In the genomic region with DNA sequence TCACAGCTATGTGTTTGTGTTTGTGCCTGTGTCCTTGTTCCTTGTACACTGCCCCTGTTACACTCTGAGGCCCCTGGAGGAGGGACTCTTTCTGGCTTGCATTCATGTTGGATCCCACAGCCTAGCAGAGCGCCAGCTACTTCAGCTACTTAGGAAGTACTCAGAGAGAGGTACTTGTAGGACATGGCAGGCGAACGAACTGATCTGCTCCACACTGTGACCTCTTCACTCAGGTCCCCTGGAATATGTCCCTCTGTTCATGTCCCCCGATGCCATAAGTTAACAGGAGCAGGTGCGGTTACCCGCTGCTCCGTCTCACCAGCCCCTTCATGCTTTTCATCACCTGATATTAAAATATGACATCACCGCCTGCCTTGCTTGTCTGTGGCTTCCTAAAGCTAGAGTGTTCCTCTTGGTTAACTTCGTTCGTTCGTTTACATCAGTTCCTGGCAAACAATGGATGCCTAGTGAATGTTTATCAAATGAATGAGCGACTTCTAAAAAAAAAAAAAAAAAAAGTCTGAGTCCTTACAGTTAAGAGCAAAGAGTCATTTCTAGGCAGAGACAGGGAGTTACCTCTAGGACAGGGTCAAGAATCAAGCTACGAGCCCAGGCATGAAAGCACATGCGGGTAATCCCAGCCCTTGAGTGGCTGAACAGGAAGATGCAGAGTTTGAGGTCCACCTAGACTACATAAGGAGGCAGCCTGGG, we compare ENCODE assay signal across 21 mouse cellular contexts. TPM values are rescaled to one million over a fixed set of nuclear protein-coding genes. Genes with fewer than 3 reads are reported as not detected.
DNase-seq lines count a peak whose midpoint lies in the region; ATAC-seq and TF ChIP-seq lines count a peak whose summit lies in the region.
"Had no signal": no experiment of that assay in that cellular context is flagged by ENCODE, and none has a peak within 500 bp of the region (broad histone marks: within the 10 kb centered on the region; RNA-seq: fewer than 3 reads in every experiment).

No protein-coding gene starts in this region.

- DNase-seq in lung, embryonic 14.5 days, result no peak
- DNase-seq in lung, postnatal 14 days, result no peak
- peak; percentile 34 to 73 for DNase-seq in kidney, postnatal 25 days
- DNase-seq in thymus, postnatal 4 days, result no peak
- DNase-seq in cerebellum, adult 2 months, result no peak
- DNase-seq: adrenal gland, postnatal 36 days; gastrocnemius, adult 2 months; retina, postnatal 1 day; thymus, postnatal 25 days had no signal

- no peak overlapping the region for H3K4me3 ChIP-seq in lung, embryonic 14.5 days (ENCODE audit: low read depth, low read length)
- H3K4me3 ChIP-seq in heart, embryonic 15.5 days, result no peak overlapping the region
- no peak overlapping the region for H3K4me3 ChIP-seq in forebrain, embryonic 12.5 days (replicated peaks)
- no peak overlapping the region for H3K4me3 ChIP-seq in cerebellum, adult 2 months (replicated peaks; ENCODE audit: insufficient read depth, low read depth, low read length)
- H3K4me3 ChIP-seq: embryonic facial prominence, embryonic 15.5 days; gastrocnemius, adult 2 months; left cerebral cortex, adult 2 months had no signal

- no peaks in the 10 kb centered on the region for H3K27me3 ChIP-seq in lung, embryonic 14.5 days (ENCODE audit: insufficient read depth, low read length)
- no peaks in the 10 kb centered on the region; the same call in 1 of the 2 replicates for H3K27me3 ChIP-seq in heart, embryonic 15.5 days
- H3K27me3 ChIP-seq in forebrain, embryonic 12.5 days, result 0 out of 2 replicates have a peak, but pooled peaks cover 4% of the 10 kb centered on the region
- no peaks in the 10 kb centered on the region for H3K27me3 ChIP-seq in cerebellum, adult 2 months (ENCODE audit: control insufficient read depth, insufficient read depth, low read length)
- H3K27me3 ChIP-seq: embryonic facial prominence, embryonic 15.5 days had no signal

- no peaks in the 10 kb centered on the region for H3K36me3 ChIP-seq in lung, embryonic 14.5 days (ENCODE audit: insufficient read depth)
- H3K36me3 ChIP-seq in heart, embryonic 15.5 days, result no peaks in the 10 kb centered on the region
- no peaks in the 10 kb centered on the region for H3K36me3 ChIP-seq in forebrain, embryonic 12.5 days (replicated peaks)
- H3K36me3 ChIP-seq: embryonic facial prominence, embryonic 15.5 days; G1E had no signal

- no peak for TF ChIP-seq CTCF in lung, embryonic 14.5 days (IDR thresholded peaks at IDR 0.05; ENCODE audit: low read depth)
- no peak for TF ChIP-seq CTCF in cerebellum, adult 2 months (IDR thresholded peaks at IDR 0.05; ENCODE audit: borderline replicate concordance, insufficient read depth, low read depth, low read length)

- no peak for TF ChIP-seq POLR2A in cerebellum, adult 2 months (IDR thresholded peaks at IDR 0.05; ENCODE audit: borderline replicate concordance, insufficient read depth, low read length)

- no peak overlapping the region for H3K4me2 ChIP-seq in lung, embryonic 14.5 days
- H3K4me2 ChIP-seq in heart, embryonic 15.5 days, result peak overlapping the region; percentile 6
- H3K4me2 ChIP-seq in forebrain, embryonic 12.5 days, result no peak overlapping the region
- H3K4me2 ChIP-seq: embryonic facial prominence, embryonic 15.5 days had no signal

- 45% methylated on average over 14 of the region's 14 CpGs for WGBS in lung, embryonic 14.5 days
- 33% methylated on average over 14 of the region's 14 CpGs for whole genome bisulfite sequencing in heart, embryonic 15.5 days
- WGBS in forebrain, embryonic 12.5 days, result 84% methylated on average over 14 of the region's 14 CpGs
- WGBS in cerebellum, adult 2 months, result 78% methylated on average over 14 of the region's 14 CpGs

- no peaks in the 10 kb centered on the region for H3K9me3 ChIP-seq in lung, embryonic 14.5 days (ENCODE audit: low read depth, low read length)
- no peaks in the 10 kb centered on the region for H3K9me3 ChIP-seq in heart, embryonic 15.5 days (replicated peaks)
- no peaks in the 10 kb centered on the region for H3K9me3 ChIP-seq in forebrain, embryonic 12.5 days
- H3K9me3 ChIP-seq: embryonic facial prominence, embryonic 15.5 days; G1E had no signal

- no peak for ATAC-seq in lung, embryonic 14.5 days (ENCODE audit: insufficient read depth)
- peak; percentile 78 for ATAC-seq in heart, embryonic 15.5 days (replicated peaks; ENCODE audit: insufficient number of reproducible peaks, insufficient read depth, low FRiP score, low read depth)
- ATAC-seq in forebrain, embryonic 12.5 days (ENCODE audit: low FRiP score), result no peak
- ATAC-seq: forebrain, embryonic 14.5 days; inflammation-experienced regulatory T-cells, adult 6 months had no signal

- H3K27ac ChIP-seq in lung, embryonic 14.5 days (ENCODE audit: low read depth), result peak overlapping the region; percentile 50; the same call in 1 of the 2 replicates
- peak overlapping the region; percentile 71 for H3K27ac ChIP-seq in heart, embryonic 15.5 days
- H3K27ac ChIP-seq in forebrain, embryonic 12.5 days, result no peak overlapping the region
- H3K27ac ChIP-seq in cerebellum, adult 2 months (ENCODE audit: insufficient read depth, low read length), result no peak overlapping the region
- H3K27ac ChIP-seq: left cerebral cortex, adult 2 months had no signal

- peaks cover 34% of the 10 kb centered on the region for H3K4me1 ChIP-seq in lung, embryonic 14.5 days (ENCODE audit: insufficient read depth)
- peaks cover 67% of the 10 kb centered on the region for H3K4me1 ChIP-seq in heart, embryonic 15.5 days (replicated peaks)
- peaks cover 11% of the 10 kb centered on the region; the same call in 1 of the 2 replicates for H3K4me1 ChIP-seq in forebrain, embryonic 12.5 days
- H3K4me1 ChIP-seq in cerebellum, adult 2 months (ENCODE audit: control insufficient read depth, insufficient read depth, low read length), result no peaks in the 10 kb centered on the region

- H3K9ac ChIP-seq in lung, embryonic 14.5 days, result no peak overlapping the region
- H3K9ac ChIP-seq in heart, embryonic 15.5 days, result no peak overlapping the region
- no peak overlapping the region for H3K9ac ChIP-seq in forebrain, embryonic 12.5 days
- H3K9ac ChIP-seq: embryonic facial prominence, embryonic 15.5 days had no signal

RNA-seq across cellular contexts. Expression of gene Sys1, which starts 3.6 kb away (rescaled TPM):
- polyA plus RNA-seq in lung, embryonic 14.5 days (2014; fragmentation: Nextera tagmentation; extraction: Ambion mirVana), result 65.6 and 68.7 TPM in 2 replicates
- 32.0 and 40.4 TPM in 2 replicates for polyA plus RNA-seq in heart, embryonic 15.5 days (2015; fragmentation: Nextera tagmentation; extraction: Ambion mirVana)
- polyA plus RNA-seq in forebrain, embryonic 12.5 days (2016; fragmentation: Nextera tagmentation; extraction: Ambion mirVana), result 60.5 and 67.4 TPM in 2 replicates
- 73.7 and 75.4 TPM in 2 replicates for polyA plus RNA-seq in cerebellum, adult 2 months (2012; rRNA removed)

RNA-seq across cellular contexts. Expression of gene Gm20458, which starts 7.6 kb away (rescaled TPM):
- polyA plus RNA-seq in lung, embryonic 14.5 days (2014; fragmentation: Nextera tagmentation; extraction: Ambion mirVana), result 14.4 and 14.9 TPM in 2 replicates
- polyA plus RNA-seq in heart, embryonic 15.5 days (2015; fragmentation: Nextera tagmentation; extraction: Ambion mirVana), result 10.5 and 13.5 TPM in 2 replicates
- polyA plus RNA-seq in forebrain, embryonic 12.5 days (2016; fragmentation: Nextera tagmentation; extraction: Ambion mirVana), result 4.7 and 6.2 TPM in 2 replicates
- polyA plus RNA-seq in cerebellum, adult 2 months (2012; rRNA removed), result 16.7 and 21.0 TPM in 2 replicates

RNA-seq across cellular contexts. Expression of gene Sdc4, which starts 9.5 kb away (rescaled TPM):
- 101 and 103 TPM in 2 replicates for polyA plus RNA-seq in lung, embryonic 14.5 days (2014; fragmentation: Nextera tagmentation; extraction: Ambion mirVana)
- 41.9 and 56.5 TPM in 2 replicates for polyA plus RNA-seq in heart, embryonic 15.5 days (2015; fragmentation: Nextera tagmentation; extraction: Ambion mirVana)
- polyA plus RNA-seq in forebrain, embryonic 12.5 days (2016; fragmentation: Nextera tagmentation; extraction: Ambion mirVana), result 12.1 and 12.6 TPM in 2 replicates
- polyA plus RNA-seq in cerebellum, adult 2 months (2012; rRNA removed), result 65.7 and 69.5 TPM in 2 replicates
- polyA plus RNA-seq: G1E had no signal

RNA-seq across cellular contexts. Expression of gene Trp53tg5, which starts 20.3 kb away (rescaled TPM):
- polyA plus RNA-seq in lung, embryonic 14.5 days (2014; fragmentation: Nextera tagmentation; extraction: Ambion mirVana), result not detected in 2 replicates
- not detected in 2 replicates for polyA plus RNA-seq in heart, embryonic 15.5 days (2015; fragmentation: Nextera tagmentation; extraction: Ambion mirVana)
- polyA plus RNA-seq in forebrain, embryonic 12.5 days (2016; fragmentation: Nextera tagmentation; extraction: Ambion mirVana), result not detected in 2 replicates
- not detected in 2 replicates for polyA plus RNA-seq in cerebellum, adult 2 months (2012; rRNA removed)
- polyA plus RNA-seq: C2C12; embryonic facial prominence, embryonic 15.5 days; forebrain, embryonic 14.5 days; G1E; inflammation-experienced regulatory T-cells, adult 6 months; liver, adult 2 months; neural tube, embryonic 14.5 days; small intestine, adult 2 months; stomach, embryonic 16.5 days had no signal

RNA-seq across cellular contexts. Expression of gene Dbndd2, which starts 32.7 kb away (rescaled TPM):
- 4.4 and 5.3 TPM in 2 replicates for polyA plus RNA-seq in lung, embryonic 14.5 days (2014; fragmentation: Nextera tagmentation; extraction: Ambion mirVana)
- 8.6 and 16.5 TPM in 2 replicates for polyA plus RNA-seq in heart, embryonic 15.5 days (2015; fragmentation: Nextera tagmentation; extraction: Ambion mirVana)
- polyA plus RNA-seq in forebrain, embryonic 12.5 days (2016; fragmentation: Nextera tagmentation; extraction: Ambion mirVana), result 4.6 and 4.7 TPM in 2 replicates
- polyA plus RNA-seq in cerebellum, adult 2 months (2012; rRNA removed), result 428 and 462 TPM in 2 replicates

Comparison
In these comparisons a context has a peak if more than half of its experiments do, and no peak if none do; other contexts are left out.
1. DNase-seq: peak in kidney, postnatal 25 days (2 of 2); none in lung, embryonic 14.5 days (single experiment), lung, postnatal 14 days (single experiment), thymus, postnatal 4 days (single experiment) and cerebellum, adult 2 months (0 of 2).
2. H3K27ac ChIP-seq: peak in lung, embryonic 14.5 days (single experiment) and heart, embryonic 15.5 days (single experiment); none in forebrain, embryonic 12.5 days (single experiment) and cerebellum, adult 2 months (single experiment).